Mouse (Mus musculus): ENCODE measurements around the gene Pced1b.

The Pced1b gene

DNA sequence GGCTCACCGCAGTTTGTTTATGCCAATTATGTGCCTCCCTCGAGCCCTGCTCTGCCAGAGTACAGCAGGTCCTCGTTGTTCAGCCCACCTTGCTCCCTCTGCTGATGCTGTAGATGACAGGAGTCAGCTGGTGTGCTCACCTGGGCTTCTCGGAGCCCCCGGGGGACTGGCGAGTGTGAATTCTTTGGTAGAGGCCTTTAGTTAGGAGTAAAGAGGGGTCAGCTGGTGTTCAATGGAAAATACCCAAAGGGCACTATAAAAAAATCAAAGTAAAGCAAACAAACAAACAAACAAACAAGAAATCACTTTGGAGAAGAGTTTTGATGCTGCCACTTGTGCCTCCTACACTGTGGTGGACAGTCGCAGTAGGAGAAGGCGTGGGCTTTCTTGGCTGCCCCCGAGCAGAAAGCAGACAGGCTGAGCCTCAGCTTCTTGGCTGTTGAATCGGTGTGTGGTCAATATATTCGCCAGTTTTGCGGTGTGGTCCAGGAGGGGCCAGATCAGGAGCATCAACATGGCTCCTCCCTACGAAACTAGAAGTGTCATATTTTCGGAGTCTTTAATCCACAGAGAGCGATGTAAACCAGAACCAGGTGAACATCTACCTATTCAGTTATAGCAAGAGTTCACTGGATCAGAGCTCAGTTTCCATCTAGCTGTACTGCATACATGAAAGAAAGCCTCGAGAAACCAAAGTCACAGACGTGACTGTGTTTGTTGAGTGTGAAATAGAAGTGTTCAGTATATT is 11.8 kb downstream of the Pced1b start:
- DNase-seq = no peak

DNA sequence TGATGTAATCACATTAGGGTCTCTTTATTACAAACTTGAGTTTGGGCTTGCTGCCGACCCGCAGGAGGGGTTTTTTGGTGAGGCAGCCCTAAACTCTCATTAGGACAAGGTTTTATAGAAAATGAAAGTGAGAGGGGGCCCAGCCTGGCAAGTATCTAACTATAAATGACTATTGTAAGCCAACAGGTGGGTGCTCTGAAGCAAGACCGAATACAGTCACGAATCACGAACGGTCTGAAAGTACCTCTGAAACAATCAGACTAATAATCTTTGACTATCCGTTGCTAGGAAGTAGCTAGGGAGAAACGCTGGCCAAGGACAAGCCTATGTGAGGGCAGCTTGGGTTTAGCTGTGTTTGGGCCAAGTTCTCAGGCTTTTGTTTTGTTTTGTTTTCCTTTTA is 12.4 kb downstream of the Pced1b start:
- DNase-seq = no peak

DNA sequence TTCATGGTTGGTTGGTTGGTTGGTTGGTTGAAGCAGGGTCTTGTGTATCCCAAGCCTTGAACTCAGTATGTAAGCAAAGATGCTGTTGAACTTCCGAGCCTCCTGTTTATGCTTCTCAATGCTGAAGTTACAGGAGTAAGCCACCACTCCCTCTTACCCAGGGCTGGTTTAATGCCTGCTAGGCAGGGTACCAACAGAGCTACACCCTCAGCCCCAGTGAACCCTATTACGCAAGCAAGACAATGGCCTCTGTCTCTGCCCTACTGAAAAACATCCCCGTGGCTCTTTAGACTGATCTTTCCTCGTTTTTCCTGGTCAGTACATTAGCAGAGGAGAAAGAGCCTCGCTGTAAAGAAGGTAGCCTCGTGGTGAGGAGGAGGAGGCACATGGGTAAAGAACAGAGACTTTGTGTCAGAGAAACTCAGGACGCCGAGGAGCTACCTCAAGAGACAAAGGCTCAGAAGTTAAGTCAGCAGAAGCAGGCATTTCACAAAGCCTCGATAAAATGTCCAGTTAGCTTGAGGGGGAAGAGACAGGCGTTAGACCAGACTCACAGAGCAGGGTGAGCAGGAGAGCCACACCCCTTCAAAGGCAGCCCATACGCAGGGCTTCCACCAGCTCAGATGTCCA is 13.2 kb downstream of the Pced1b start:
- DNase-seq = no peak

- no peak for DNase-seq
These were observed 15.3 kb downstream of the Pced1b start for GRCm38 (mm10) chr15:97262251-97262650.

- no peak for DNase-seq
These were observed 19.4 kb downstream of the Pced1b start for GRCm38 (mm10) chr15:97266236-97266845.

DNA sequence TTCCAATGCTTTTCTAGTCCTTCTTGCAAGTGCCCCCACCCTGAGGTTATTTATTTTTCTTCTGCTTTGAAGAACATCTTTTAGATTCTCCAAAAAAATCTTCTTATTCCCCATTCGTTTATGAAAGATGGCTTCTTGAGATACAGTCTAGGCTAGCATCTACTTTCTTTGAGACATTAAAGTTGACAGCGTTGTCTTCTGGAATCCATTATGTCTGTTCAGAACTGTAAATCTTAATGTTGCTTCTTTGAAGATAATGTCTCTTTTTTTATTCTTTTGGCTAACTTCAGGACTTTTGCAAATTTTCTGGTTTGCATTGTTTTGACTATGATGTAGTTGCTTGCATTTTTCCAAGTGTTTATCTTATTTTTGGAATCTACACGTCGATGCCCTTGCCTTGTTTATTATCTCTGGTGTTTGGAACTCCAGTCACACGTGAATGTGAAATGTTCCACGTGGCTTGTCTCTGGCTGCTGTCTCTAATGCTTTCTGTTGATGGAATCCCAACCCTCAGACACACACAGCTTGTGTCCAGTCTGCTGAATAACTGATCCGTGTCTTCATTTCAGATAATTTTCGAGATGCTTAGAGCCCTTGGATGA is 20.3 kb downstream of the Pced1b start:
- no peak for DNase-seq

GRCm38 (mm10) chr15:97271985-97272697 is 25.2 kb downstream of the Pced1b start:
- no peak for DNase-seq

DNA sequence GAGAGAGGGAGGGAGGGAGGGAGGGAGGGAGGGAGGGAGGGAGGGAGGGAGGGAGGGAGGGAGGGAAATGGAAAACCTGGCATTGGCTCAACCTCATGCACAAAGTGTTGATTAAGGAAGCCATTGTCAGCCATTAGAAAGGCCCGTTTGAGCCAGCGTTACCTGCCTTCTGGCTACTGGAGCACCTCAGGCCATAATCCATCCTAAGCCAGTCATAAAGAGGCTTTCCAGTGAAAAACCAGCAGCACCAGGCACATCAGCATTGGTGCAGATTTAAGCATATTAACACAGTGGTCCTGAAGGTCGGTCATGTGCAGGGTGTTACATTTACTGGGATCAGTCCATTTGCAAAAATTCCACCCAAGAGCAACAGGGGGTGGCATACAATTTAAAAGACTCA is 25.9 kb downstream of the Pced1b start:
- no peak for DNase-seq

DNA sequence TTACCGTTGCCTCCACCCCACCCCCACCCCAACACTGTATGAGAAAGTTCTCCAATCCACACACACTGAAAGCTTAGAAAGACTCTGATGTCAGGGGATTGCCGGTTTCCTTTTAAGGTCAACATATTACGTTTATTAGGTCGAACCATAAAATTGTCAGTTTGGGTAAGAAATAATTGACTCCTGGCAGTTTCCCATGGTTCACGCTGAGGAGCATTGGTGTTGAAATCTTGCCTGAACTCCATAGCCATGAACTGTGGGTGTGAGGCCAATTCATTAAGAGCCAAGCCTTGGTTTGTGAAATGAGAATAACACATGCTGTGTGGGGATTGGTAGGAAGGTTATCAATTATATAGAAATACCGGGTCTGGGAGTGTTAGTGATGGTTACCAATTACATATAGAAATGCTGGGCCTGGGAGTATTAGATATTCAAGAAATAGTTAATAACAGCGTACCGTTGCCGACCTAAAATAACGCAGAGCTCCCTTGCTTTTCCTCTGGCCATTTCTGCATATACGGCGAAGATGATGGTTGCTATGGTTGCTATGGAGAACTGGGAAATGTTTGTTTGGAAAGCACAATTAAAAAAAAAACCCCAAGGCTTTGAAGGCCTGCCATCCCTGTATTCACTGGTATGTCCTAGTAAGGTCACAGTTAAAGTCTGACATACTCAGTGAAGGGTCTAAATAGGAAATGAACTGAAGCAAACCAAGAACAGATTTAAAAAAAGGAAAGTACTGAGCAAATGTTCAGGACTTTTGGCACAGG is 28.9 kb downstream of the Pced1b start:
- no peak for DNase-seq

DNA sequence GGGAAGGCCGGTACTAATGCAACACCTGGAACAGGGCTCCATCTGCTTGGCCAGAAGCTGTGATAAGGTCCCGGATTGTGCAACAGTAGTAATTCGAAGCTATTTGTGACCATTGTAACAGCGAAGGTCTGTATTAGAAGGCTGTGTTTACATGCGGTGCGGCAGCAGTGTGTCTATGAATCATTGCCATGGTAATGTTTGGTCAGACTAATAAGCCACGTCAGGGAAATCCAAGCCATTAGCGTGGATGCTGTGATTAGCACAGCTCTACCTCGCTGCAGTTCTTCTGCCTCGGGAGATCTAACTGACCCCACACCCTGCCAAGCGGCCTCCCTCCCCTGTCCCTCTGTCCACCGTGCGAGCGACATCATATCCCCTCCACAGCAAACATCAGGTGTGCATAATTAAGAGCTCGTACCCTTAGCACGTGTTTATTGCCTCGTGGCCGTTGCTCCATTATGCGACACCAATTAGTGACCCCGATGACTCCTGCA is 29.8 kb downstream of the Pced1b start:
- DNase-seq = peak; percentile 80

DNA sequence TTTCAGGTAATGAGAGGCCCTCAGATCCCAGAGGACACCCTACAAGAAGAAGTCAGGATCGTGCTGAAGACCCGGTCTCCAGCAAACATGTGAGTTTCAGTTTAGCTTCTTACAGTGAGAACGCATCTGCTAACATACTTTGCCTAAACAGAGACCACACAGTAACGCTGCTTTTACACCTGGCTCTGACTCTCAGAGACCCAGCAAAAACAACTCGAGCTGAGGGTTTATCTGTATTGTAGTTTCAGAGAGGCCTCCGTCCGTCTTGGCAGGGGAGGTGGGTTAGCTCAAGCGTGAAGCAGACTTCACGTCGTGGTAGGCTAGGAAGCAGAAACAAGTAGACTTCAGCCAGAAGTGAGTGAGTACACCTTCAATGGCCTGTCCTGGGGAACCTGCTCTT is 30.4 kb downstream of the Pced1b start:
- DNase-seq = no peak

DNA sequence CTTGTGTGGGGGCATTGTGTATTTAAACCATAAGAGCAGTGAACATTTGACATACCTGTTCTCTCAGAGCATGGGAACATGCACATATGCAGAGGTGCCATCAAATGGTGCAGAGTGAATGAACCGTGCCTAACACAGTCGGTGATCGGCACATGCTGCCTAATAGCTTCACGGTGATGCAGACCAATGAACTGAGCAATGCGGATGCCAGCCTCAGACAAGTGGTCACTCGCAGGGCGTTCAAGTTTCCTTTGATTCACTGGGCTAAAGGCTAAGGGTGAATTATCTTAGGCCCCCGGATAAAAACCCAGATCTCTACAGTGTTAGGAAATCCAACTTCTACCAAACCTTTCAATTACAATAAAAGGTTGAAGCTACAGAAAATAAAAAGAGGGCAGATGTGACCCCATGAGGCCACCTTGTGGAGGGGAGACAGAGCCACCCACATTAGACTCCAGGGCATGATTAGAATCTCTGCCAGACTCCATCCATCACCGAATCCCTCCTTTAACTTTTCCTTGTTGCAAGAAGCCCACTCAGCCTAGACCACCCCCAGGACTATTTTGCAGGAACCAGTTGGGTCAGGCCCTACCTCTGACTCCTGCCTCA is 31.5 kb downstream of the Pced1b start:
- no peak for DNase-seq

DNA sequence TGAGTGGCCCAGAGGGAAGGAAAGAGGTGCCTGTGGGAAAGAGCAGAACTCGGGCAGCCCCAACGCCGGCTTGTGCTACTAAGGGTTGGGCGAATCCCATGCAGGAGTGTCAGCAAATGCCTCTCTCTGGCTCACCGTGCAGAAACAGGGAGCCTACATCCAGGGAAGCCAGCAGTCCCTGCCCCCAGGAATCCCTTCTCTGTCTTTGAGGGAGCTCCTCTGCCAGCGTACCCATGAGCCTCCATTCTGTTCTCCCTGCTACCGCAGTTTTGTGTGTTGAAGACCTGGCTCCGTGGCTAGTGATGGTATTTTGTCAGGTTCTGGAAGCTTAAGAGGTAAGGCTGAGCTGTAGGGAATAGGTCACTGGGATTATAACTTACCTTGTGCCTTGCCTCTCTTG is 33.2 kb downstream of the Pced1b start:
- DNase-seq = no peak

- DNase-seq = no peak
These were observed 33.9 kb downstream of the Pced1b start for GRCm38 (mm10) chr15:97280776-97281175.

- peak; percentile 33 for DNase-seq
These were observed 35.0 kb downstream of the Pced1b start for GRCm38 (mm10) chr15:97281712-97282571.

- no peak for DNase-seq
These were observed 35.6 kb downstream of the Pced1b start for GRCm38 (mm10) chr15:97282572-97282881.

- no peak for DNase-seq
These were observed 37.3 kb downstream of the Pced1b start for GRCm38 (mm10) chr15:97284201-97284600.

GRCm38 (mm10) chr15:97285665-97286212 is 38.8 kb downstream of the Pced1b start:
- DNase-seq = no peak

DNA sequence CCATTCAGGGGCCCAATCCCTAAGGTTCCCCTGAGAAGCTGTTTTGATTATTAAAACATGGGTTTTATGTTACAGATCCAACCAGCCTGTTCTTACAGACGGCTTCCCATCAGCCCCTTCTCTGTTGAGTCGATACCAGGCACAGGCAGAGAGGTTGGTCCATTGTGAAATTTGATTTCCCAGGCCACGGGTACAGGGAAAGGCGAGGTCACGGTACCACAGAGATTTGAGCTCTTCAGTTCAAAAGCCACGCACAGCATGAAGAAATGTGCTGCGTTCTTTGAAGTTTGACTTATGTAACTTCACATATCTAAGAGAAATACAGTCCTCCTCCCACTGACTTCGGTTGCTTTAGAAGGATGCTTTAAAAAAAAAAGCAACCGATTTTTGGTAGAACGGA is 39.8 kb downstream of the Pced1b start:
- DNase-seq = no peak

- no peak for DNase-seq
These were observed 40.7 kb downstream of the Pced1b start for GRCm38 (mm10) chr15:97287436-97288143.

Measured in retina, postnatal 1 day (tissue).